Mouse (Mus musculus): ENCODE measurements at regions not wholly inside any gene's neighbourhood (a gene's known extent, or its start where the extent isn't known, plus 50 kb on each side); places are given as distances from the start of the nearest gene placed in this dataset.
A peak's percentile ranks its signal among the peaks of the same experiment; 100 is the strongest.
"Not testable (repeated sequence)": the region's sequence is repeated elsewhere in the genome, so short reads cannot be mapped to it uniquely, and the experiment has no call there.

GRCm38 (mm10) chr10:111639866-111640265, 133.8 kb downstream of the Phlda1 start:
- no peak for DNase-seq

- DNase-seq: no peak
These were observed 136.6 kb downstream of the Phlda1 start for GRCm38 (mm10) chr10:111642683-111643082.

- DNase-seq: not testable (repeated sequence)
These were observed 147.7 kb downstream of the Phlda1 start for GRCm38 (mm10) chr10:111653773-111654172.

GRCm38 (mm10) chr10:111654364-111655226, 148.5 kb downstream of the Phlda1 start:
- DNase-seq: no peak

GRCm38 (mm10) chr10:111658828-111659227, 152.7 kb downstream of the Phlda1 start:
- DNase-seq: no peak

- DNase-seq: no peak
These were observed 156.6 kb downstream of the Phlda1 start for GRCm38 (mm10) chr10:111662665-111663064.

- DNase-seq: no peak
These were observed 159.7 kb downstream of the Phlda1 start for GRCm38 (mm10) chr10:111665834-111666233.

- DNase-seq: no peak
These were observed 160.9 kb downstream of the Phlda1 start for GRCm38 (mm10) chr10:111666963-111667362.

GRCm38 (mm10) chr10:111668639-111669038, 162.6 kb downstream of the Phlda1 start:
- DNase-seq: no peak

GRCm38 (mm10) chr10:111669658-111670057, 163.6 kb downstream of the Phlda1 start:
- DNase-seq: peak; percentile 82

GRCm38 (mm10) chr10:111670666-111671065, 164.6 kb downstream of the Phlda1 start:
- no peak for DNase-seq

- peak; percentile 60 for DNase-seq
These were observed 166.6 kb downstream of the Phlda1 start for GRCm38 (mm10) chr10:111672454-111673316.

GRCm38 (mm10) chr10:111673317-111673610, 167.2 kb downstream of the Phlda1 start:
- DNase-seq: no peak

- DNase-seq: no peak
These were observed 170.2 kb downstream of the Phlda1 start for GRCm38 (mm10) chr10:111676255-111676654.

GRCm38 (mm10) chr10:111680919-111681318, 174.8 kb downstream of the Phlda1 start:
- DNase-seq: no peak

GRCm38 (mm10) chr10:111684409-111685346, 178.6 kb downstream of the Phlda1 start:
- DNase-seq: no peak

GRCm38 (mm10) chr10:111686585-111686984, 180.5 kb downstream of the Phlda1 start:
- no peak for DNase-seq

GRCm38 (mm10) chr10:111689587-111689986, 183.5 kb downstream of the Phlda1 start:
- peak; percentile 85 for DNase-seq

GRCm38 (mm10) chr10:111693762-111694161, 187.7 kb downstream of the Phlda1 start:
- no peak for DNase-seq

- peak; percentile 58 for DNase-seq
These were observed 188.4 kb downstream of the Phlda1 start for GRCm38 (mm10) chr10:111694227-111695200.
